In genomic region chr2:91183148-91183513, GRCm38 (mm10) we compare ENCODE assay signal across 8 mouse cellular contexts. TPM values are rescaled to one million over a fixed set of nuclear protein-coding genes. Genes with fewer than 3 reads are reported as not detected.
A peak's percentile ranks its signal among the peaks of the same experiment; 100 is the strongest.
DNase-seq lines count a peak whose midpoint lies in the region; ATAC-seq and TF ChIP-seq lines count a peak whose summit lies in the region.

No protein-coding gene starts in this region.

- no peak for TF ChIP-seq CTCF in E14TG2a.4 (conservative IDR thresholded peaks at IDR 0.05; ENCODE audit: low read length)
- 0 out of 2 replicates have a peak, but pooled peaks have one; percentile 3 for TF ChIP-seq CTCF in liver, postnatal 0 days (IDR thresholded peaks at IDR 0.05; ENCODE audit: low read depth)

- H3K4me1 ChIP-seq in E14TG2a.4 (replicated peaks; ENCODE audit: low read depth, low read length): peaks cover 19% of the 10 kb centered on the region
- peaks cover 30% of the 10 kb centered on the region for H3K4me1 ChIP-seq in forebrain, embryonic 12.5 days
- peaks cover 13% of the 10 kb centered on the region for H3K4me1 ChIP-seq in liver, postnatal 0 days (ENCODE audit: insufficient read depth)
- peaks cover 20% of the 10 kb centered on the region for H3K4me1 ChIP-seq in neural tube, embryonic 14.5 days (ENCODE audit: control insufficient read depth, insufficient read depth, low read length)

- 0% methylated on average over 9 of the region's 9 CpGs for WGBS in forebrain, embryonic 12.5 days
- WGBS in large intestine, adult 2 months: 0% methylated on average over 9 of the region's 9 CpGs
- 0% methylated on average over 9 of the region's 9 CpGs for WGBS in liver, postnatal 0 days (ENCODE audit: insufficient replicate concordance)
- WGBS in neural tube, embryonic 14.5 days: 0% methylated on average over 9 of the region's 9 CpGs

- peak overlapping the region; percentile 89 for H3K27ac ChIP-seq in forebrain, embryonic 12.5 days
- H3K27ac ChIP-seq in liver, postnatal 0 days (ENCODE audit: low read depth): peak overlapping the region; percentile 86
- H3K27ac ChIP-seq in neural tube, embryonic 14.5 days (ENCODE audit: low read depth, low read length): peak overlapping the region; percentile 90

- intact Hi-C loops in heart, postnatal 10 days (cut with DNase I): no loop called here

- no peaks in the 10 kb centered on the region for H3K9me3 ChIP-seq in E14TG2a.4 (ENCODE audit: low read length)
- no peaks in the 10 kb centered on the region for H3K9me3 ChIP-seq in forebrain, embryonic 12.5 days
- H3K9me3 ChIP-seq in liver, postnatal 0 days (ENCODE audit: low read length): no peaks in the 10 kb centered on the region
- H3K9me3 ChIP-seq in neural tube, embryonic 14.5 days (ENCODE audit: control insufficient read depth, low read length): no peaks in the 10 kb centered on the region

- ATAC-seq in forebrain, embryonic 12.5 days (ENCODE audit: low FRiP score): peak; percentile 95
- ATAC-seq in liver, postnatal 0 days: peak; percentile 98
- ATAC-seq in neural tube, embryonic 14.5 days (ENCODE audit: low read depth): peak; percentile 98

- H3K4me2 ChIP-seq in forebrain, embryonic 12.5 days: peak overlapping the region; percentile 85
- H3K4me2 ChIP-seq in liver, postnatal 0 days (ENCODE audit: low read depth, low read length): peak overlapping the region; percentile 99
- peak overlapping the region; percentile 81 for H3K4me2 ChIP-seq in neural tube, embryonic 14.5 days (ENCODE audit: low read depth, low read length)

- no peak; the same call in 1 of the 2 replicates for TF ChIP-seq EP300 in liver, postnatal 0 days (IDR thresholded peaks at IDR 0.05; ENCODE audit: low read depth)

- H3K27me3 ChIP-seq in E14TG2a.4 (ENCODE audit: insufficient read depth, low read length): peaks cover 23% of the 10 kb centered on the region
- no peaks in the 10 kb centered on the region for H3K27me3 ChIP-seq in forebrain, embryonic 12.5 days
- H3K27me3 ChIP-seq in liver, postnatal 0 days (ENCODE audit: insufficient read depth, low read length): no peaks in the 10 kb centered on the region
- H3K27me3 ChIP-seq in neural tube, embryonic 14.5 days (ENCODE audit: control insufficient read depth, insufficient read depth, low read length): no peaks in the 10 kb centered on the region

- H3K9ac ChIP-seq in forebrain, embryonic 12.5 days: peak overlapping the region; percentile 67
- peak overlapping the region; percentile 73 for H3K9ac ChIP-seq in liver, postnatal 0 days (replicated peaks)
- H3K9ac ChIP-seq in neural tube, embryonic 14.5 days (replicated peaks; ENCODE audit: low read depth, low read length): peak overlapping the region; percentile 86

- no peaks in the 10 kb centered on the region for H3K36me3 ChIP-seq in E14TG2a.4 (ENCODE audit: insufficient read depth, low read length)
- H3K36me3 ChIP-seq in forebrain, embryonic 12.5 days (replicated peaks): peaks cover 2% of the 10 kb centered on the region; the same call in 1 of the 2 replicates
- H3K36me3 ChIP-seq in liver, postnatal 0 days (replicated peaks; ENCODE audit: insufficient read depth, low read length): 0 out of 2 replicates have a peak, but pooled peaks cover 7% of the 10 kb centered on the region
- H3K36me3 ChIP-seq in neural tube, embryonic 14.5 days (ENCODE audit: control insufficient read depth, insufficient read depth, low read length): 0 out of 2 replicates have a peak, but pooled peaks cover under 1% of the 10 kb centered on the region

- peak; percentile 97 for DNase-seq in c-Kit-positive CD71-positive TER-119-positive erythroid progenitor cells, embryonic 14.5 days (ENCODE audit: low spot score)
- DNase-seq in heart, postnatal 10 days: peak; percentile 93
- DNase-seq in large intestine, adult 2 months (ENCODE audit: low read depth, low spot score): peak; percentile 92
- peak; percentile 97 for DNase-seq in liver, postnatal 0 days
- DNase-seq in testis, postnatal 10 days (ENCODE audit: low spot score): peak; percentile 89

- peak overlapping the region; percentile 98 for H3K4me3 ChIP-seq in E14TG2a.4 (replicated peaks; ENCODE audit: low read length)
- peak overlapping the region; percentile 83 for H3K4me3 ChIP-seq in forebrain, embryonic 12.5 days (replicated peaks)
- H3K4me3 ChIP-seq in liver, postnatal 0 days (ENCODE audit: low read depth, low read length): peak overlapping the region; percentile 71
- peak overlapping the region; percentile 95 for H3K4me3 ChIP-seq in neural tube, embryonic 14.5 days (ENCODE audit: low read depth, low read length)

RNA-seq across cellular contexts. Expression of gene Madd, which starts 0.5 kb away (rescaled TPM):
- polyA plus RNA-seq in forebrain, embryonic 12.5 days (2016; fragmentation: Nextera tagmentation; extraction: Ambion mirVana): 39.1 and 41.2 TPM in 2 replicates
- 1 to 10 TPM; 5.2 to 6.3 TPM for total RNA-seq in heart, postnatal 10 days (2021)
- 11.2 and 16.8 TPM in 2 replicates for polyA plus RNA-seq in large intestine, adult 2 months (2012; rRNA removed)
- 2.9 and 3.6 TPM in 2 replicates for polyA plus RNA-seq in liver, postnatal 0 days (2015; fragmentation: Nextera tagmentation; extraction: Ambion mirVana)
- polyA plus RNA-seq in neural tube, embryonic 14.5 days (2014; fragmentation: Nextera tagmentation; extraction: Ambion mirVana): 61.4 and 64.5 TPM in 2 replicates

RNA-seq across cellular contexts. Expression of gene Nr1h3, which starts 19.5 kb away (rescaled TPM):
- 1.4 TPM in 2 replicates for polyA plus RNA-seq in forebrain, embryonic 12.5 days (2016; fragmentation: Nextera tagmentation; extraction: Ambion mirVana)
- total RNA-seq in heart, postnatal 10 days (2021): 1 to 10 TPM; 3.9 to 7.6 TPM
- 70.2 and 109 TPM in 2 replicates for polyA plus RNA-seq in large intestine, adult 2 months (2012; rRNA removed)
- 30.0 and 31.0 TPM in 2 replicates for polyA plus RNA-seq in liver, postnatal 0 days (2015; fragmentation: Nextera tagmentation; extraction: Ambion mirVana)
- 1.7 and 2.1 TPM in 2 replicates for polyA plus RNA-seq in neural tube, embryonic 14.5 days (2014; fragmentation: Nextera tagmentation; extraction: Ambion mirVana)

RNA-seq across cellular contexts. Expression of gene Acp2, which starts 19.6 kb away (rescaled TPM):
- polyA plus RNA-seq in forebrain, embryonic 12.5 days (2016; fragmentation: Nextera tagmentation; extraction: Ambion mirVana): 33.2 and 33.9 TPM in 2 replicates
- total RNA-seq in heart, postnatal 10 days (2021): 10 to 100 TPM; 19.1 to 23.8 TPM
- polyA plus RNA-seq in large intestine, adult 2 months (2012; rRNA removed): 17.8 and 34.3 TPM in 2 replicates
- 13.0 and 14.1 TPM in 2 replicates for polyA plus RNA-seq in liver, postnatal 0 days (2015; fragmentation: Nextera tagmentation; extraction: Ambion mirVana)
- 43.2 and 45.9 TPM in 2 replicates for polyA plus RNA-seq in neural tube, embryonic 14.5 days (2014; fragmentation: Nextera tagmentation; extraction: Ambion mirVana)

RNA-seq across cellular contexts. Expression of gene Ddb2, which starts 53.7 kb away (rescaled TPM):
- polyA plus RNA-seq in forebrain, embryonic 12.5 days (2016; fragmentation: Nextera tagmentation; extraction: Ambion mirVana): 10.3 TPM in 2 replicates
- total RNA-seq in heart, postnatal 10 days (2021): 1 to 10 TPM; 5.4 to 6.7 TPM
- polyA plus RNA-seq in large intestine, adult 2 months (2012; rRNA removed): 10.3 and 14.4 TPM in 2 replicates
- polyA plus RNA-seq in liver, postnatal 0 days (2015; fragmentation: Nextera tagmentation; extraction: Ambion mirVana): 4.0 and 4.2 TPM in 2 replicates
- polyA plus RNA-seq in neural tube, embryonic 14.5 days (2014; fragmentation: Nextera tagmentation; extraction: Ambion mirVana): 12.9 and 13.5 TPM in 2 replicates

Comparison
In these comparisons a context has a peak if more than half of its experiments do, and no peak if none do; other contexts are left out.
1. Peak in every context shown above with its lines: DNase-seq, ATAC-seq, H3K4me3 ChIP-seq and H3K27ac ChIP-seq.
2. RNA of gene Nr1h3, which starts 19.5 kb away (polyA plus RNA-seq): 70.2 to 109 TPM in large intestine, adult 2 months and 30.0 to 31.0 TPM in liver, postnatal 0 days; 1.7 to 2.1 TPM in neural tube, embryonic 14.5 days and 1.4 TPM in forebrain, embryonic 12.5 days; every median in the first group is over 10 times any median in the second.